Mouse (Mus musculus): Measurements from ENCODE around the gene Yjefn3.

Yjefn3 gene

GRCm38 (mm10) chr8:69907106-69907505 lies 4.6 kb upstream of the Yjefn3 start:
- DNase-seq (ENCODE audit: low spot score): no peak

- DNase-seq (ENCODE audit: low spot score): no peak
Observed at GRCm38 (mm10) chr8:69906260-69906659, 3.7 kb upstream of the Yjefn3 start.

GRCm38 (mm10) chr8:69904096-69904495 lies 1.6 kb upstream of the Yjefn3 start:
- DNase-seq (ENCODE audit: low spot score): no peak

- DNase-seq (ENCODE audit: low spot score): peak; percentile 99
Observed at GRCm38 (mm10) chr8:69903063-69903542, 591 bp upstream of the Yjefn3 start.

GRCm38 (mm10) chr8:69901484-69902162 lies 889 bp downstream of the Yjefn3 start:
- peak; percentile 98 for DNase-seq (ENCODE audit: low spot score)

GRCm38 (mm10) chr8:69900895-69901451 lies 1.5 kb downstream of the Yjefn3 start:
- no peak for DNase-seq (ENCODE audit: low spot score)

- no peak for DNase-seq (ENCODE audit: low spot score)
Observed at GRCm38 (mm10) chr8:69899876-69900275, 2.6 kb downstream of the Yjefn3 start.

GRCm38 (mm10) chr8:69897857-69898256 lies 4.7 kb downstream of the Yjefn3 start:
- no peak for DNase-seq (ENCODE audit: low spot score)

- no peak for DNase-seq (ENCODE audit: low spot score)
Observed at GRCm38 (mm10) chr8:69895772-69896451, 6.6 kb downstream of the Yjefn3 start.

- no peak for DNase-seq (ENCODE audit: low spot score)
Observed at GRCm38 (mm10) chr8:69894836-69895332, 7.6 kb downstream of the Yjefn3 start.

GRCm38 (mm10) chr8:69893863-69894262 lies 8.6 kb downstream of the Yjefn3 start:
- peak; percentile 64 for DNase-seq (ENCODE audit: low spot score)

GRCm38 (mm10) chr8:69890813-69891241 lies 11.7 kb downstream of the Yjefn3 start:
- DNase-seq (ENCODE audit: low spot score): peak; percentile 58

- DNase-seq (ENCODE audit: low spot score): no peak
Observed at GRCm38 (mm10) chr8:69888902-69889301, 13.6 kb downstream of the Yjefn3 start.

- DNase-seq (ENCODE audit: low spot score): no peak
Observed at GRCm38 (mm10) chr8:69888244-69888866, 14.2 kb downstream of the Yjefn3 start.

- DNase-seq (ENCODE audit: low spot score): no peak
Observed at GRCm38 (mm10) chr8:69887289-69888243, 14.9 kb downstream of the Yjefn3 start, which contains the start of gene Cilp2. TSS of gene Cilp2 (minus strand) at chr8:69887687.

GRCm38 (mm10) chr8:69884141-69884540 lies 18.4 kb downstream of the Yjefn3 start:
- DNase-seq (ENCODE audit: low spot score): no peak

GRCm38 (mm10) chr8:69882833-69883600 lies 19.5 kb downstream of the Yjefn3 start:
- DNase-seq (ENCODE audit: low spot score): no peak

GRCm38 (mm10) chr8:69882021-69882756 lies 20.3 kb downstream of the Yjefn3 start:
- DNase-seq (ENCODE audit: low spot score): peak; percentile 76

GRCm38 (mm10) chr8:69881261-69881865 lies 21.1 kb downstream of the Yjefn3 start:
- no peak for DNase-seq (ENCODE audit: low spot score)

Data from urinary bladder, postnatal 14 days (tissue).